Mouse (Mus musculus) cerebellum, adult 18-20 months (tissue): ENCODE results near the gene Gpr101.

ENCODE experiments used
- DNase-seq, 2 experiments: peaks; one replicate each; pipeline ENCODE4 v3.0.0; 2021

Gpr101 gene

GRCm38 (mm10) chrX:57503634-57504033 lies at the start of gene Gpr101:
Gpr101 (minus strand) TSS chrX:57503757.
- no peak for DNase-seq

GRCm38 (mm10) chrX:57521117-57522095 lies 17.8 kb upstream of the Gpr101 start:
- DNase-seq = no peak

DNA sequence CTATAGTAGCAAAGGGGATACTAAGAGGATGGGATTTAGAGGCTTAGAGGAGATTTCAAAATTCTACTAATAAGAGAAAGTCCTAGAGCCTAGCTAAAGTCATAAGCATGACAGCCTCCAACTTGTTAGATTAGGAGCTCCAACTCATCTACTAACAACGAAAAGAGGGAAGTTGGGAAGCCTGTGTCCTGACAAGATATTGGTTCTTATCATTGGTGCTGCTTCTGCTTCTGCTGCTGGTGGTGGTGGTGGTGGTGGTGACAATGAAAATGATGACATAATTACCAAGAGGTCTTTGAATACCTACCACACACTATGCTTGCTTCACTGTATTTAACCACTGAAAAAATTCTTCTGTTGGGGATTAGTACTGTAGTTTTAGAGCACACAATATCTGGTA lies 2.7 kb upstream of the Gpr101 start:
- no peak for DNase-seq
